Mouse (Mus musculus) midbrain, postnatal 0 days (tissue): Measurements from ENCODE around the gene Car5b. TPM values are rescaled to one million over a fixed set of nuclear protein-coding genes. Genes with fewer than 3 reads are reported as not detected.

ENCODE experiments used
- ATAC-seq: fragments of 200-750 bp; cut with Nextera tagmentation; 2 replicates; pipeline ENCODE4 v1.8.0; 2017; ENCODE audit warnings: moderate number of reproducible peaks, mild to moderate bottlenecking, moderate TSS enrichment, moderate library complexity; ENCODE audit not compliant: low FRiP score
- DNase-seq: peaks from one replicate; pipeline ENCODE4 v3.0.0-alpha.2; 2015; ENCODE audit warnings: low spot score
- H3K27ac ChIP-seq: fragments of 300-500 bp; sonication (generic); 2 replicates; pipeline ENCODE4 v1.5.1; 2014; ENCODE audit warnings: low read depth, mild to moderate bottlenecking, low read length, mixed read lengths
- H3K27me3 ChIP-seq: fragments of 300-500 bp; sonication (generic); 2 replicates; pipeline ENCODE4 v1.6.1; 2014; ENCODE audit warnings: low read length, control low read depth, mixed read lengths; ENCODE audit not compliant: insufficient read depth
- H3K36me3 ChIP-seq: fragments of 300-500 bp; sonication (generic); 2 replicates; pipeline ENCODE4 v1.6.1; 2014; ENCODE audit warnings: low read length, control low read depth, mixed read lengths; ENCODE audit not compliant: insufficient read depth
- H3K4me1 ChIP-seq: fragments of 300-500 bp; sonication (generic); 2 replicates; pipeline ENCODE4 v1.6.1; 2014; ENCODE audit warnings: mild to moderate bottlenecking, control low read depth, antibody characterized with exemption, low read length, mixed read lengths; ENCODE audit not compliant: insufficient read depth
- H3K4me2 ChIP-seq: fragments of 300-500 bp; sonication (generic); 2 replicates; pipeline ENCODE4 v1.6.1; 2014; ENCODE audit warnings: low read depth, mild to moderate bottlenecking, low read length, mixed read lengths; ENCODE audit not compliant: poor library complexity, severe bottlenecking
- H3K4me3 ChIP-seq: fragments of 300-500 bp; sonication (generic); 2 replicates; pipeline ENCODE4 v1.5.1; 2014; ENCODE audit warnings: low read depth, mild to moderate bottlenecking, low read length, moderate library complexity
- H3K9ac ChIP-seq: fragments of 300-500 bp; sonication (generic); replicated peaks from 2 replicates; pipeline ENCODE4 v1.6.1; 2014; ENCODE audit warnings: mild to moderate bottlenecking, low read length, moderate library complexity, mixed read lengths; ENCODE audit not compliant: poor library complexity, severe bottlenecking
- H3K9me3 ChIP-seq: fragments of 300-500 bp; sonication (generic); 2 replicates; pipeline ENCODE4 v1.6.1; 2016; ENCODE audit warnings: low read length, control low read depth
- CTCF ChIP-seq: IDR thresholded peaks from 2 replicates; pipeline ENCODE4 v1.5.1; 2016; ENCODE audit warnings: antibody characterized with exemption, mild to moderate bottlenecking
- polyA plus RNA-seq: library from polyadenylated mRNA; unstranded; fragments of >200 nt; fragmentation: Nextera tagmentation; extraction: Ambion mirVana; gene quantifications from 2 replicates; pipeline ENCODE4 v1.2.1, GENCODE M21; 2015
- total RNA-seq: library from RNA; depleted of rRNA; stranded (reverse); fragments of >200 nt; gene quantifications from 2 replicates; pipeline ENCODE4 v1.2.3, GENCODE M21; 2014; rRNA removed

Car5b gene
- total and polyA plus RNA-seq, 2 experiments from 2014 or later: 0.85 to 1.5 TPM

GRCm38 (mm10) chrX:163929550-163929949 is 98.2 kb downstream of the Car5b start:
- Histone ChIP-seq H3K36me3 (no peaks in the 10 kb centered on the region), H3K4me1 (no peaks in the 10 kb centered on the region), H3K9ac (no peak overlapping the region), H3K27ac (no peak overlapping the region), H3K27me3 (no peaks in the 10 kb centered on the region), H3K9me3 (no peaks in the 10 kb centered on the region), H3K4me3 (no peak overlapping the region), H3K4me2 (no peak overlapping the region)
- no peak for ATAC-seq
- no peak for DNase-seq
- TF ChIP-seq CTCF: no peak

Other genes starting within 250 kb of the Car5b start
- gene Ap1s2, start 119.0 kb downstream of the Car5b start, total RNA-seq: 61.8 and 73.7 TPM in 2 replicates
- gene Ap1s2, start 119.0 kb downstream of the Car5b start, polyA plus RNA-seq: 113 and 130 TPM in 2 replicates
- 17.3 and 19.6 TPM in 2 replicates for gene Zrsr2, start 69.3 kb downstream of the Car5b start, total RNA-seq
- gene Zrsr2, start 69.3 kb downstream of the Car5b start, polyA plus RNA-seq: 83.4 and 89.7 TPM in 2 replicates
- 8.2 and 19.9 TPM in 2 replicates for gene Siah1b, start 48.5 kb upstream of the Car5b start, total RNA-seq
- gene Siah1b, start 48.5 kb upstream of the Car5b start, polyA plus RNA-seq: 13.6 and 16.7 TPM in 2 replicates
- not detected in 2 replicates for gene Cltrn, start 60.8 kb upstream of the Car5b start, total RNA-seq
- gene Cltrn, start 60.8 kb upstream of the Car5b start, polyA plus RNA-seq: 0.12 TPM in 1 of 2 replicates, not detected in the other
- 0.05 and 0.76 TPM in 2 replicates for gene Ace2, start 111.3 kb upstream of the Car5b start, total RNA-seq
- 0.68 and 0.71 TPM in 2 replicates for gene Ace2, start 111.3 kb upstream of the Car5b start, polyA plus RNA-seq
- gene Bmx, start 230.2 kb upstream of the Car5b start, total RNA-seq: 0.42 and 0.93 TPM in 2 replicates
- gene Bmx, start 230.2 kb upstream of the Car5b start, polyA plus RNA-seq: 0.48 and 0.58 TPM in 2 replicates
- gene Pir, start 241.4 kb upstream of the Car5b start, total RNA-seq: 0.55 and 1.1 TPM in 2 replicates
- gene Pir, start 241.4 kb upstream of the Car5b start, polyA plus RNA-seq: 3.2 and 5.6 TPM in 2 replicates